Comparison of ENCODE assay signal across 9 mouse cellular contexts in genomic region chr1:163995609-163995913, GRCm38 (mm10). TPM values are rescaled to one million over a fixed set of nuclear protein-coding genes. Genes with fewer than 3 reads are reported as not detected.
A peak's percentile ranks its signal among the peaks of the same experiment; 100 is the strongest.
DNase-seq lines count a peak whose midpoint lies in the region; ATAC-seq and TF ChIP-seq lines count a peak whose summit lies in the region.
"Had no signal": no experiment of that assay in that cellular context is flagged by ENCODE, and none has a peak within 500 bp of the region (broad histone marks: within the 10 kb centered on the region; RNA-seq: fewer than 3 reads in every experiment).

No protein-coding gene starts in this region.

- peak overlapping the region; percentile 84 for H3K4me3 ChIP-seq in heart, embryonic 12.5 days
- peak overlapping the region; percentile 91 for H3K4me3 ChIP-seq in G1E (ENCODE audit: low read depth, low read length)
- peak overlapping the region; percentile 78 for H3K4me3 ChIP-seq in hindbrain, embryonic 12.5 days
- peak overlapping the region; percentile 80 for H3K4me3 ChIP-seq in midbrain, embryonic 10.5 days

- H3K27ac ChIP-seq in heart, embryonic 12.5 days (ENCODE audit: poor library complexity, severe bottlenecking) = no peak overlapping the region
- no peak overlapping the region for H3K27ac ChIP-seq in hindbrain, embryonic 12.5 days
- H3K27ac ChIP-seq in midbrain, embryonic 10.5 days (replicated peaks) = no peak overlapping the region

- no peak for DNase-seq in heart, postnatal 10 days
- DNase-seq in G1E (ENCODE audit: low spot score) = no peak
- DNase-seq in midbrain, embryonic 10.5 days (ENCODE audit: low spot score) = no peak
- DNase-seq in ovary, postnatal 36 days (ENCODE audit: low spot score) = no peak
- DNase-seq in left cerebral cortex, postnatal 10 days (ENCODE audit: extremely low spot score in 1 of 2, low spot score in 2 of 2) = no peak
- DNase-seq: retina, postnatal 1 day had no signal

- no peak for ATAC-seq in heart, embryonic 12.5 days (ENCODE audit: insufficient number of reproducible peaks, low FRiP score)
- ATAC-seq in G1E (ENCODE audit: extremely low read depth, insufficient number of reproducible peaks, low FRiP score, poor library complexity, severe bottlenecking) = no peak
- ATAC-seq in hindbrain, embryonic 12.5 days (ENCODE audit: low FRiP score) = no peak
- ATAC-seq in monocyte, adult 5-6 weeks (replicated peaks; ENCODE audit: insufficient number of reproducible peaks, low FRiP score, low TSS enrichment, poor library complexity, severe bottlenecking) = no peak

- TF ChIP-seq CTCF in G1E (IDR thresholded peaks at IDR 0.05; ENCODE audit: low read depth, low read length) = no peak

- 0 out of 2 replicates have a peak, but pooled peaks cover 6% of the 10 kb centered on the region for H3K4me1 ChIP-seq in heart, embryonic 12.5 days (replicated peaks)
- H3K4me1 ChIP-seq in G1E (ENCODE audit: insufficient read depth, low read depth, low read length) = peaks cover 22% of the 10 kb centered on the region
- H3K4me1 ChIP-seq in hindbrain, embryonic 12.5 days = peaks cover 16% of the 10 kb centered on the region
- peaks cover 15% of the 10 kb centered on the region for H3K4me1 ChIP-seq in midbrain, embryonic 10.5 days

- peak overlapping the region; percentile 85 for H3K9ac ChIP-seq in heart, embryonic 12.5 days
- no peak overlapping the region for H3K9ac ChIP-seq in hindbrain, embryonic 12.5 days

- intact Hi-C loops in heart, postnatal 10 days (cut with DNase I) = no loop called here
- intact Hi-C loops in left cerebral cortex, postnatal 10 days (cut with DNase I) = no loop called here

- WGBS in heart, embryonic 12.5 days = 71% methylated on average over 2 of the region's 2 CpGs
- WGBS in hindbrain, embryonic 12.5 days = 92% methylated on average over 1 of the region's 2 CpGs
- 67% methylated on average over 2 of the region's 2 CpGs for WGBS in midbrain, embryonic 10.5 days

- H3K4me2 ChIP-seq in heart, embryonic 12.5 days = peak overlapping the region; percentile 80
- H3K4me2 ChIP-seq in hindbrain, embryonic 12.5 days (replicated peaks) = peak overlapping the region; percentile 65

- no peaks in the 10 kb centered on the region for H3K27me3 ChIP-seq in heart, embryonic 12.5 days (replicated peaks)
- no peaks in the 10 kb centered on the region for H3K27me3 ChIP-seq in G1E (ENCODE audit: insufficient read depth, low read length)
- H3K27me3 ChIP-seq in hindbrain, embryonic 12.5 days = no peaks in the 10 kb centered on the region
- no peaks in the 10 kb centered on the region for H3K27me3 ChIP-seq in midbrain, embryonic 10.5 days (ENCODE audit: low read depth, poor library complexity, severe bottlenecking)

- peaks cover 9% of the 10 kb centered on the region for H3K36me3 ChIP-seq in heart, embryonic 12.5 days
- peaks cover 24% of the 10 kb centered on the region for H3K36me3 ChIP-seq in G1E (replicated peaks)
- no peaks in the 10 kb centered on the region for H3K36me3 ChIP-seq in hindbrain, embryonic 12.5 days
- H3K36me3 ChIP-seq in midbrain, embryonic 10.5 days = peaks cover 8% of the 10 kb centered on the region; the same call in 1 of the 2 replicates

- no peaks in the 10 kb centered on the region for H3K9me3 ChIP-seq in heart, embryonic 12.5 days (replicated peaks)
- H3K9me3 ChIP-seq in G1E (replicated peaks) = no peaks in the 10 kb centered on the region
- no peaks in the 10 kb centered on the region for H3K9me3 ChIP-seq in hindbrain, embryonic 12.5 days (replicated peaks)
- H3K9me3 ChIP-seq in midbrain, embryonic 10.5 days (replicated peaks) = no peaks in the 10 kb centered on the region

RNA-seq across cellular contexts. Expression of gene Mettl18, which starts 0.9 kb away (rescaled TPM):
- 6.4 and 7.4 TPM in 2 replicates for polyA plus RNA-seq in heart, embryonic 12.5 days (2016; fragmentation: Nextera tagmentation; extraction: Ambion mirVana)
- total RNA-seq in heart, postnatal 10 days (2021) = 1 to 10 TPM; 3.4 to 4.7 TPM
- 8.1 TPM in 2 replicates for total RNA-seq in G1E (2014; fragmentation: Nextera tagmentation)
- total RNA-seq in G1E (2017) = 20.9 and 26.4 TPM in 2 replicates
- 0.36 and 0.80 TPM in 2 replicates for polyA plus RNA-seq in G1E (2012)
- 8.9 and 9.1 TPM in 2 replicates for polyA plus RNA-seq in hindbrain, embryonic 12.5 days (2016; fragmentation: Nextera tagmentation; extraction: Ambion mirVana)
- 11.2 and 11.3 TPM in 2 replicates for polyA plus RNA-seq in midbrain, embryonic 10.5 days (2016; fragmentation: Nextera tagmentation; extraction: Ambion mirVana)
- total RNA-seq in monocyte, adult 5-6 weeks (2017) = 8.2 to 12.2 TPM (median 11.6 TPM) in 3 replicates
- total RNA-seq in left cerebral cortex, postnatal 10 days (2021) = 1 to 10 TPM; 4.6 TPM

RNA-seq across cellular contexts. Expression of gene BC055324, which starts 1.0 kb away (rescaled TPM):
- 18.9 and 19.2 TPM in 2 replicates for polyA plus RNA-seq in heart, embryonic 12.5 days (2016; fragmentation: Nextera tagmentation; extraction: Ambion mirVana)
- 1 to 10 TPM; 1.5 to 3.3 TPM for total RNA-seq in heart, postnatal 10 days (2021)
- 26.0 and 28.1 TPM in 2 replicates for total RNA-seq in G1E (2014; fragmentation: Nextera tagmentation)
- total RNA-seq in G1E (2017) = 34.7 and 39.9 TPM in 2 replicates
- polyA plus RNA-seq in G1E (2012) = 2.1 and 3.7 TPM in 2 replicates
- 18.4 and 20.0 TPM in 2 replicates for polyA plus RNA-seq in hindbrain, embryonic 12.5 days (2016; fragmentation: Nextera tagmentation; extraction: Ambion mirVana)
- polyA plus RNA-seq in midbrain, embryonic 10.5 days (2016; fragmentation: Nextera tagmentation; extraction: Ambion mirVana) = 38.1 and 44.1 TPM in 2 replicates
- 0.96 to 6.6 TPM (median 1.8 TPM) in 3 replicates for total RNA-seq in monocyte, adult 5-6 weeks (2017)
- total RNA-seq in left cerebral cortex, postnatal 10 days (2021) = 1 to 10 TPM; 1.9 to 2.0 TPM

RNA-seq across cellular contexts. Expression of gene Sele, which starts 52.5 kb away (rescaled TPM):
- polyA plus RNA-seq in heart, embryonic 12.5 days (2016; fragmentation: Nextera tagmentation; extraction: Ambion mirVana) = 0.37 and 0.46 TPM in 2 replicates
- 1 to 10 TPM; 2.3 to 3.6 TPM for total RNA-seq in heart, postnatal 10 days (2021)
- total RNA-seq in G1E (2014; fragmentation: Nextera tagmentation) (not detected in 2 replicates), G1E (2017) (0.05 TPM in 1 of 2 replicates, not detected in the other)
- not detected in 2 replicates for polyA plus RNA-seq in G1E (2012)
- polyA plus RNA-seq in hindbrain, embryonic 12.5 days (2016; fragmentation: Nextera tagmentation; extraction: Ambion mirVana) = not detected in 2 replicates
- polyA plus RNA-seq in midbrain, embryonic 10.5 days (2016; fragmentation: Nextera tagmentation; extraction: Ambion mirVana) = not detected in 2 replicates
- 0.57 to 0.85 TPM in 2 of 3 replicates, not detected in the other for total RNA-seq in monocyte, adult 5-6 weeks (2017)
- total RNA-seq in left cerebral cortex, postnatal 10 days (2021) = under 1 TPM; 0.16 to 0.41 TPM
